Mouse (Mus musculus): ENCODE results near the gene Plscr1. TPM values are rescaled to one million over a fixed set of nuclear protein-coding genes. Genes with fewer than 3 reads are reported as not detected.

Gene Plscr1
- total and polyA plus RNA-seq, 3 experiments: 5.5 to 9.5 TPM; not detected in 1

DNA sequence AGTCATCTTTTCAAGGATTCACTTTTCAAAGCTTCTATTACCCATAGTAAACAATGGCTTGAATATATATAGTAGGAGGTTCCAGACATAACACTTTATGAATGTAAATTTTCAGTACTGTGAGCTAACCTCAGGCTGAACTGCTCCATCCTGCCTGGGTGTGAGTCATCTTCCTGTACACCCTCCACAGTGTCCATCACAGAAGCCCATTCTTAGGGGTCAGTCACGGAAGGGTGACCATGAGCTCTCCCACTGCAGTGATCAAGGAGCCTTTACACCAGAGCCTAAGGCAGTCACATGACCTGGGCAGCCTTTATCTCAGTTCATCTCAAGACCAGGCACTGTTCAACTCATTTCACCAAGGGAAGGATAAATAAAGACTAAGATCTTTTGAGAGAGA is 18.2 kb downstream of the Plscr1 start:
- H3K36me3 ChIP-seq (ENCODE audit: control insufficient read depth in 1 of 2, insufficient read depth in 2 of 2, low read length in 2 of 2): peaks cover 0 to 7% of the 10 kb centered on the region in 2 experiments; a peak in 2 of 4 replicates
- H3K4me1 ChIP-seq (ENCODE audit: control insufficient read depth in 1 of 2, insufficient read depth in 2 of 2, low read length in 2 of 2): peaks cover 4 to 19% of the 10 kb centered on the region in 2 experiments
- TF ChIP-seq MAZ (IDR thresholded peaks at IDR 0.05; ENCODE audit: low read depth, low read length): no peak
- peak; percentile 64 for TF ChIP-seq USF1 (IDR thresholded peaks at IDR 0.05; ENCODE audit: low read depth, low read length)
- no peak for DNase-seq (ENCODE audit: low read depth, low spot score)
- H3K4me3 ChIP-seq (ENCODE audit: control insufficient read depth in 1 of 2, insufficient read depth in 1 of 2, low read depth in 2 of 2, low read length in 2 of 2): no peak overlapping the region
- no peak overlapping the region for H3K27ac ChIP-seq (ENCODE audit: control insufficient read depth, low read depth, low read length)
- no peaks in the 10 kb centered on the region for H3K27me3 ChIP-seq (ENCODE audit: control insufficient read depth in 1 of 2, insufficient read depth in 2 of 2, low read length in 2 of 2)
- no peaks in the 10 kb centered on the region for H3K79me2 ChIP-seq (ENCODE audit: control insufficient read depth, insufficient read depth, low read length, poor library complexity)
- H3K9ac ChIP-seq (ENCODE audit: control insufficient read depth, low read depth, low read length, poor library complexity, severe bottlenecking): no peak overlapping the region
- no peaks in the 10 kb centered on the region for H3K9me3 ChIP-seq (replicated peaks; ENCODE audit: insufficient read depth, low read length)

DNA sequence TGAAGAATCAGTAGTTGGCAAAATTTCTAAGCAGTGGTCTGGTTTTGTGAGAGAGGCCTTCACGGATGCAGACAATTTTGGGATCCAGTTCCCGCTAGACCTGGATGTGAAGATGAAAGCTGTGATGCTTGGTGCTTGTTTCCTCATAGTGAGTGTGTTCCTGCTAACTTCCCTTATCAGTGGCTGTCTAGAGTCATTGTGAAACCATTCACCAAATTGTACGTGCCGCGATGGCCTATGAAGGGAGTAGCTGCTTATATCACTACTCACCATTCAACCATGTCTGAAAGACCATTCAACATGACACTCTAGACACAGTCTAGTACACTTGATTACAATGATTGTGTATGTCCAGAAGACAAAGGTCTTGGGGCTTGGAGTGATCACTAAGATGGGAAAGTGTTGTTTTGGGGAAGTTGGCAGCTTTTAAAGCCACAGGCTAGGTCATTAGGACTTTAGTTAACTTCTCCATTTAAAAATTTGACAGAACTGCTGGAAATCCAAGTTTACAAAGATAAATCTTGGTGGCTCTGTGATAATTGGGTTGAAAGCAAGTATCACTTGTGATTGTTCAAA is 20.4 kb downstream of the Plscr1 start:
- Histone ChIP-seq H3K36me3 (ENCODE audit: control insufficient read depth in 1 of 2, insufficient read depth in 2 of 2, low read length in 2 of 2) (peaks cover 0 to 23% of the 10 kb centered on the region in 2 experiments; a peak in 2 of 4 replicates), H3K4me1 (ENCODE audit: control insufficient read depth in 1 of 2, insufficient read depth in 2 of 2, low read length in 2 of 2) (peaks cover 16 to 35% of the 10 kb centered on the region in 2 experiments), H3K27ac (ENCODE audit: control insufficient read depth, low read depth, low read length) (no peak overlapping the region; the same call in 1 of the 2 replicates), H3K27me3 (ENCODE audit: control insufficient read depth in 1 of 2, insufficient read depth in 2 of 2, low read length in 2 of 2) (no peaks in the 10 kb centered on the region), H3K4me3 (ENCODE audit: control insufficient read depth in 1 of 2, insufficient read depth in 1 of 2, low read depth in 2 of 2, low read length in 2 of 2) (no peak overlapping the region), H3K9me3 (replicated peaks; ENCODE audit: insufficient read depth, low read length) (no peaks in the 10 kb centered on the region), H3K79me2 (ENCODE audit: control insufficient read depth, insufficient read depth, low read length, poor library complexity) (no peaks in the 10 kb centered on the region; the same call in 1 of the 2 replicates), H3K9ac (ENCODE audit: control insufficient read depth, low read depth, low read length, poor library complexity, severe bottlenecking) (no peak overlapping the region)
- peak; percentile 56 for DNase-seq (ENCODE audit: low read depth, low spot score)
- no peak for TF ChIP-seq MYB (IDR thresholded peaks at IDR 0.05; ENCODE audit: low read depth, low read length)
- no peak for TF ChIP-seq NELFE (IDR thresholded peaks at IDR 0.05; ENCODE audit: low read depth, low read length)
- no peak for TF ChIP-seq MYC (IDR thresholded peaks at IDR 0.05; ENCODE audit: low read depth, low read length)
- TF ChIP-seq EP300 (IDR thresholded peaks at IDR 0.05; ENCODE audit: low read depth in 1 of 2, low read length in 2 of 2): peak; percentile 7 to 39; a peak in 1 of 4 replicates
- TF ChIP-seq MAZ (IDR thresholded peaks at IDR 0.05; ENCODE audit: low read depth, low read length): no peak
- TF ChIP-seq HCFC1 (IDR thresholded peaks at IDR 0.05; ENCODE audit: low read depth, low read length): no peak
- no peak for TF ChIP-seq USF2 (IDR thresholded peaks at IDR 0.05; ENCODE audit: borderline replicate concordance in 1 of 2, insufficient read depth in 1 of 2, low read depth in 1 of 2, low read length in 2 of 2)
- no peak for TF ChIP-seq CHD2 (IDR thresholded peaks at IDR 0.05; ENCODE audit: low read length)
- TF ChIP-seq SMC3 (IDR thresholded peaks at IDR 0.05; ENCODE audit: low read depth, low read length): no peak
- 0 out of 2 replicates have a peak, but pooled peaks have one; percentile 27 for TF ChIP-seq SIN3A (IDR thresholded peaks at IDR 0.05; ENCODE audit: low read length)
- TF ChIP-seq TBP (IDR thresholded peaks at IDR 0.05; ENCODE audit: low read depth, low read length): no peak
- TF ChIP-seq POLR2AphosphoS2 (IDR thresholded peaks at IDR 0.05; ENCODE audit: low read length): no peak
- TF ChIP-seq ETS1 (IDR thresholded peaks at IDR 0.05; ENCODE audit: low read depth, low read length): no peak
- no peak for TF ChIP-seq ZKSCAN1 (IDR thresholded peaks at IDR 0.05; ENCODE audit: low read depth, low read length)
- TF ChIP-seq ZNF384 (IDR thresholded peaks at IDR 0.05; ENCODE audit: low read depth, low read length): no peak
- no peak for TF ChIP-seq CTCF (IDR thresholded peaks at IDR 0.05 in 2 of 3, conservative IDR thresholded peaks at IDR 0.05 in 1 of 3; ENCODE audit: control insufficient read depth in 1 of 3, insufficient read depth in 1 of 3, low read depth in 2 of 3, low read length in 3 of 3, poor library complexity in 1 of 3, severe bottlenecking in 1 of 3)
- no peak for TF ChIP-seq BHLHE40 (IDR thresholded peaks at IDR 0.05; ENCODE audit: borderline replicate concordance, low read depth, low read length)
- TF ChIP-seq CHD1 (IDR thresholded peaks at IDR 0.05; ENCODE audit: low read depth, low read length): no peak
- peak; percentile 12; the same call in 1 of the 2 replicates for TF ChIP-seq MAFK (IDR thresholded peaks at IDR 0.05; ENCODE audit: borderline replicate concordance, low read depth, low read length)
- TF ChIP-seq RCOR1 (IDR thresholded peaks at IDR 0.05; ENCODE audit: low read depth, low read length): peak; percentile 46; the same call in 1 of the 2 replicates

Data from MEL (cell line).